Mouse (Mus musculus) cerebellum, adult 2 months (tissue): ENCODE results near the gene Nbl1.

Experiments
- CTCF ChIP-seq: fragments of 200-500 bp; IDR thresholded peaks from 2 replicates; pipeline ENCODE4 v1.5.1; 2011; ENCODE audit warnings: low read depth, mild to moderate bottlenecking, control low read depth, low read length, moderate library complexity, borderline replicate concordance; ENCODE audit not compliant: insufficient read depth
- POLR2A ChIP-seq: fragments of 200-500 bp; IDR thresholded peaks from 2 replicates; pipeline ENCODE4 v1.6.1; 2011; ENCODE audit warnings: low read length, control low read depth, borderline replicate concordance; ENCODE audit not compliant: insufficient read depth

DNA sequence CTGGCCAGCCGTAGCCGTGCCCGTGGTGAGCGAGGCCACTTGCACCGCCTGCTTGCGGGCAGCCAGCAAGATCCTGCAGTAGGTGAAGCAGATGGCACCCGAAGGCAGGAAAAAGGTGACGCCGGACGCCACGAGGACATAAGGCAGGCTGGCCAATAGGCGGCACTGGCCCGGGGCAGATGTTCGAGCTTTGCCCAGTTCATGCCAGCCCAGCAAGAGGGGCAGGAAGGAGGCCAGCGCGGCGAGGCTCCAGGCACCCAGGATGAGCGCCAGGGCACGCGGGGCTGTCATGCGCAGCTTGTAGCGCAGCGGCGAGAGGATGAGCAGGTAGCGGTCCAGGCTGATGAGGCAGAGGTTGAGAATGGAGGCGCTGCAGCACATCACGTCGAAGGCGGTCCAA lies 18.7 kb downstream of the Nbl1 start:
- TF ChIP-seq CTCF (no peak), POLR2A (no peak)
